In the genomic region with DNA sequence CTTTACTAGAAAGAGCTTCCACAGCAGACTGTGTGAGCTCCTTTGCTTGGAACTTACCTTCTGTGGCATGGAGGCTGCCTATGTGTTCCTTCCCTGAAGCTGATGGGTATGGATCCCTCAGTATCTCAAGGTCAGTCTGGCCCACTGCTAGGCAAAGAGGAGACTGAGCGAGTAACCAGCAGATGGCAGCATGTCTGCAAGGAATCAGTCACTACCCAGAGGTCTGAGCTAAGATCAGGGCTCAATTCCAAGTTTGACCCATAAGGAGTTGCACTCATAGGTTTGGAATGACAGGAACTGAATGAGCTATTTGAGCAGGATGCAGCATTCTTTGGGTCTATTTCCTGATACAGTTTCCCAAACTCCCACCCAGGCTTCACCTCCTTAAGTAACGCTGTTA, we compare ENCODE assay signal across 7 mouse cellular contexts. TPM values are rescaled to one million over a fixed set of nuclear protein-coding genes. Genes with fewer than 3 reads are reported as not detected.
A peak's percentile ranks its signal among the peaks of the same experiment; 100 is the strongest.
DNase-seq lines count a peak whose midpoint lies in the region; ATAC-seq and TF ChIP-seq lines count a peak whose summit lies in the region.

No protein-coding gene starts in this region.

- no peak overlapping the region for H3K9ac ChIP-seq in midbrain, postnatal 0 days (replicated peaks; ENCODE audit: low read length, poor library complexity, severe bottlenecking)

- no peaks in the 10 kb centered on the region for H3K36me3 ChIP-seq in C2C12 (ENCODE audit: control insufficient read depth, insufficient read depth)
- peaks cover 18% of the 10 kb centered on the region for H3K36me3 ChIP-seq in midbrain, postnatal 0 days (ENCODE audit: insufficient read depth, low read length)

- no peaks in the 10 kb centered on the region for H3K79me2 ChIP-seq in C2C12 (ENCODE audit: control insufficient read depth, insufficient read depth)

- WGBS in midbrain, postnatal 0 days, result 51% methylated on average over 2 of the region's 2 CpGs

- no peak overlapping the region for H3K4me3 ChIP-seq in C2C12 (ENCODE audit: insufficient read depth, poor library complexity, severe bottlenecking)
- no peak overlapping the region for H3K4me3 ChIP-seq in midbrain, postnatal 0 days (ENCODE audit: low read depth, low read length)

- no peaks in the 10 kb centered on the region for H3K9me3 ChIP-seq in midbrain, postnatal 0 days (ENCODE audit: low read length)

- H3K27me3 ChIP-seq in C2C12 (ENCODE audit: control insufficient read depth, insufficient read depth, insufficient read length), result peaks cover 8% of the 10 kb centered on the region
- no peaks in the 10 kb centered on the region for H3K27me3 ChIP-seq in midbrain, postnatal 0 days (ENCODE audit: insufficient read depth, low read length)

- H3K4me2 ChIP-seq in midbrain, postnatal 0 days (ENCODE audit: low read depth, low read length, poor library complexity, severe bottlenecking), result no peak overlapping the region

- H3ac ChIP-seq in C2C12 (ENCODE audit: control insufficient read depth, insufficient read length, low read depth), result no peak overlapping the region

- H3K27ac ChIP-seq in midbrain, postnatal 0 days (ENCODE audit: low read depth, low read length), result no peak overlapping the region

- intact Hi-C loops in heart, postnatal 10 days (cut with DNase I), result loop anchor here (1.0 to 5.0 kb wide), 3 partner anchors 133 to 675 kb away; a partner anchor contains a TSS

- peak; percentile 93 for DNase-seq in Muller cell, postnatal 12 days (ENCODE audit: inconsistent ontology term)
- peak; percentile 45 for DNase-seq in embryo, embryonic 9.5 days (ENCODE audit: extremely low spot score)
- DNase-seq in heart, postnatal 10 days, result peak; percentile 89
- DNase-seq in layer of hippocampus, adult 9-11 months, result peak; percentile 41
- peak; percentile 82 for DNase-seq in midbrain, postnatal 0 days (ENCODE audit: low spot score)

- no peaks in the 10 kb centered on the region for H3K4me1 ChIP-seq in midbrain, postnatal 0 days (ENCODE audit: insufficient read depth, low read length)

- no peaks in the 10 kb centered on the region for H3K79me3 ChIP-seq in C2C12 (ENCODE audit: low read depth)

- peak; percentile 71 for TF ChIP-seq CTCF in C2C12 (IDR thresholded peaks at IDR 0.05; ENCODE audit: control insufficient read depth, insufficient read depth, insufficient read length)
- TF ChIP-seq CTCF in midbrain, postnatal 0 days (IDR thresholded peaks at IDR 0.05), result peak; percentile 77

- no peak for ATAC-seq in midbrain, postnatal 0 days (ENCODE audit: low FRiP score)
- ATAC-seq in granulocyte monocyte progenitor cell, adult 5-6 weeks (replicated peaks; ENCODE audit: poor library complexity, severe bottlenecking), result no peak

TF ChIP-seq in C2C12, 6 proteins besides CTCF, POLR2A, EP300 and RAD21:
- TF ChIP-seq USF1 (IDR thresholded peaks at IDR 0.05; ENCODE audit: low read depth) (no peak), CEBPB (IDR thresholded peaks at IDR 0.05; ENCODE audit: low read depth) (no peak), FOSL1 (IDR thresholded peaks at IDR 0.05; ENCODE audit: insufficient read depth, low read length, poor library complexity, severe bottlenecking) (no peak), MYOG (IDR thresholded peaks at IDR 0.05; ENCODE audit: control insufficient read depth, extremely low read depth, insufficient read length) (no peak), MAX (IDR thresholded peaks at IDR 0.05) (no peak), MYOD1 (IDR thresholded peaks at IDR 0.05; ENCODE audit: control insufficient read depth, insufficient read length, low read depth) (no peak)
TF ChIP-seq in C2C12: peak in this region for 0.

RNA-seq across cellular contexts. Expression of a gene that starts 30.4 kb away (rescaled TPM):
- 22.8 TPM for polyA plus RNA-seq in C2C12 (2012; fragmentation: generic; extraction: Trizol)
- 100 to 1,000 TPM; 212 to 245 TPM for total RNA-seq in heart, postnatal 10 days (2021)
- 81.9 and 84.2 TPM in 2 replicates for total RNA-seq in midbrain, postnatal 0 days (2014; rRNA removed)
- 18.9 and 19.8 TPM in 2 replicates for polyA plus RNA-seq in midbrain, postnatal 0 days (2015; fragmentation: Nextera tagmentation; extraction: Ambion mirVana)
- total RNA-seq in granulocyte monocyte progenitor cell, adult 5-6 weeks (2014; fragmentation: Nextera tagmentation), result not detected in 2 replicates
- total RNA-seq in granulocyte monocyte progenitor cell, adult 5-6 weeks (2017), result not detected in 2 replicates

Comparison
In these comparisons a context has a peak if more than half of its experiments do, and no peak if none do; other contexts are left out.
1. DNase-seq: peak in every context shown above with its lines; median percentile 93 in Muller cell, postnatal 12 days; 89 in heart, postnatal 10 days; 82 in midbrain, postnatal 0 days; 45 in embryo, embryonic 9.5 days; 41 in layer of hippocampus, adult 9-11 months.
2. RNA of a gene that starts 30.4 kb away (total RNA-seq): 212 to 245 TPM in heart, postnatal 10 days and 81.9 to 84.2 TPM in midbrain, postnatal 0 days; not detected in granulocyte monocyte progenitor cell, adult 5-6 weeks; every median in the first group is over 10 times any median in the second.